Mouse (Mus musculus) small intestine, adult 2 months (tissue): ENCODE measurements around the gene Pter. TPM values are rescaled to one million over a fixed set of nuclear protein-coding genes. Genes with fewer than 3 reads are reported as not detected.

Experiments used
- H3K27ac ChIP-seq: fragments of 200-500 bp; 2 replicates; pipeline ENCODE4 v1.5.1; 2012; ENCODE audit warnings: low read depth, low read length, control low read depth, inconsistent platforms; ENCODE audit not compliant: insufficient read depth
- H3K27me3 ChIP-seq: fragments of 200-500 bp; 2 replicates; pipeline ENCODE4 v1.6.1; 2012; ENCODE audit warnings: mild to moderate bottlenecking, moderate library complexity, low read length, inconsistent platforms; ENCODE audit not compliant: control insufficient read depth, insufficient read depth
- H3K36me3 ChIP-seq: fragments of 200-500 bp; 2 replicates; pipeline ENCODE4 v1.6.1; 2012; ENCODE audit warnings: mild to moderate bottlenecking, low read length, control low read depth, inconsistent platforms; ENCODE audit not compliant: control insufficient read depth, insufficient read depth
- H3K4me1 ChIP-seq: fragments of 200-500 bp; 2 replicates; pipeline ENCODE4 v1.6.1; 2012; ENCODE audit warnings: low read length, inconsistent platforms, mixed read lengths; ENCODE audit not compliant: control insufficient read depth, insufficient read depth, insufficient read length
- H3K4me3 ChIP-seq: fragments of 200-500 bp; 2 replicates; pipeline ENCODE4 v1.5.1; 2012; ENCODE audit warnings: low read depth, mild to moderate bottlenecking, control low read depth, inconsistent platforms, low read length, moderate library complexity
- CTCF ChIP-seq: fragments of 200-500 bp; IDR thresholded peaks from 2 replicates; pipeline ENCODE4 v1.5.1; 2012; ENCODE audit warnings: low read depth, mild to moderate bottlenecking, control low read depth, inconsistent platforms, low read length, moderate library complexity, mixed read lengths; ENCODE audit not compliant: insufficient replicate concordance, insufficient read length; ENCODE audit errors: extremely low read depth
- POLR2A ChIP-seq: fragments of 200-500 bp; IDR thresholded peaks from 2 replicates; pipeline ENCODE4 v1.6.1; 2012; ENCODE audit warnings: low read depth, mild to moderate bottlenecking, control low read depth, inconsistent platforms, low read length, moderate library complexity
- WGBS: fragments of 180-500 bp; shearing (Covaris S2); methylation state at CpG from one replicate; pipeline ENCODE4 v1.1.7; 2018; 5-methylcytosine and 5-hydroxymethylcytosine counted together
- polyA plus RNA-seq: library from polyadenylated mRNA; depleted of rRNA; stranded (reverse); fragments of >200 nt; gene quantifications from 2 replicates; pipeline ENCODE4 v1.2.3, GENCODE M21; 2012

Gene Pter
- polyA plus RNA-seq, 1 experiment: 2.5 TPM

GRCm38 (mm10) chr2:12973752-12974151 lies 49.9 kb downstream of the Pter start:
- peaks cover 1% of the 10 kb centered on the region; the same call in 1 of the 2 replicates for H3K36me3 ChIP-seq
- no peak for TF ChIP-seq POLR2A
- no peak for TF ChIP-seq CTCF
- 40% methylated on average over 2 of the region's 2 CpGs for WGBS
- no peak overlapping the region for H3K4me3 ChIP-seq
- H3K27ac ChIP-seq: no peak overlapping the region
- H3K4me1 ChIP-seq: peaks cover 6% of the 10 kb centered on the region; the same call in 1 of the 2 replicates
- no peaks in the 10 kb centered on the region for H3K27me3 ChIP-seq

- no peak for TF ChIP-seq POLR2A
- no peak for TF ChIP-seq CTCF
- Histone ChIP-seq H3K36me3 (peaks cover 1% of the 10 kb centered on the region; the same call in 1 of the 2 replicates), H3K27me3 (no peaks in the 10 kb centered on the region), H3K4me1 (peaks cover 6% of the 10 kb centered on the region; the same call in 1 of the 2 replicates), H3K4me3 (no peak overlapping the region), H3K27ac (no peak overlapping the region)
- WGBS: 80% methylated on average over 7 of the region's 7 CpGs
Observed at GRCm38 (mm10) chr2:12977367-12977766, 53.5 kb downstream of the Pter start.

GRCm38 (mm10) chr2:12978771-12979170 lies 54.9 kb downstream of the Pter start:
- no peak overlapping the region for H3K4me3 ChIP-seq
- 79% methylated on average over 4 of the region's 4 CpGs for WGBS
- 0 out of 2 replicates have a peak, but pooled peaks cover 1% of the 10 kb centered on the region for H3K4me1 ChIP-seq
- no peak overlapping the region for H3K27ac ChIP-seq
- peaks cover 1% of the 10 kb centered on the region; the same call in 1 of the 2 replicates for H3K36me3 ChIP-seq
- H3K27me3 ChIP-seq: no peaks in the 10 kb centered on the region
- TF ChIP-seq POLR2A (no peak), CTCF (no peak)

GRCm38 (mm10) chr2:12984901-12985732 lies 61.3 kb downstream of the Pter start:
- TF ChIP-seq POLR2A (no peak), CTCF (no peak)
- H3K27ac ChIP-seq: no peak overlapping the region
- no peaks in the 10 kb centered on the region for H3K27me3 ChIP-seq
- H3K4me1 ChIP-seq: no peaks in the 10 kb centered on the region
- H3K36me3 ChIP-seq: no peaks in the 10 kb centered on the region
- 85% methylated on average over 4 of the region's 4 CpGs for WGBS
- H3K4me3 ChIP-seq: no peak overlapping the region

- Histone ChIP-seq H3K4me3 (no peak overlapping the region), H3K27me3 (no peaks in the 10 kb centered on the region), H3K27ac (no peak overlapping the region), H3K4me1 (no peaks in the 10 kb centered on the region), H3K36me3 (no peaks in the 10 kb centered on the region)
- TF ChIP-seq CTCF: no peak
- TF ChIP-seq POLR2A: no peak
- 85% methylated on average over 2 of the region's 2 CpGs for WGBS
Observed at GRCm38 (mm10) chr2:13000026-13000425, 76.2 kb downstream of the Pter start.

GRCm38 (mm10) chr2:13008433-13008832 lies 84.6 kb downstream of the Pter start:
- H3K36me3 ChIP-seq: no peaks in the 10 kb centered on the region
- WGBS: 86% methylated on average over 1 of the region's 1 CpGs
- peaks cover 29% of the 10 kb centered on the region for H3K27me3 ChIP-seq
- no peak for TF ChIP-seq CTCF
- TF ChIP-seq POLR2A: no peak
- H3K4me1 ChIP-seq: peaks cover 4% of the 10 kb centered on the region; the same call in 1 of the 2 replicates
- H3K4me3 ChIP-seq: no peak overlapping the region
- H3K27ac ChIP-seq: no peak overlapping the region

- H3K36me3 ChIP-seq: no peaks in the 10 kb centered on the region
- 38% methylated on average over 18 of the region's 18 CpGs for WGBS
- peak overlapping the region; percentile 49; the same call in 1 of the 2 replicates for H3K4me3 ChIP-seq
- peaks cover 4% of the 10 kb centered on the region; the same call in 1 of the 2 replicates for H3K4me1 ChIP-seq
- peaks cover 29% of the 10 kb centered on the region for H3K27me3 ChIP-seq
- no peak overlapping the region for H3K27ac ChIP-seq
- TF ChIP-seq CTCF (no peak), POLR2A (no peak)
Observed at GRCm38 (mm10) chr2:13009261-13009972, 85.6 kb downstream of the Pter start.
